Mouse (Mus musculus): ENCODE results near the gene Olfr875. TPM values are rescaled to one million over a fixed set of nuclear protein-coding genes. Genes with fewer than 3 reads are reported as not detected.

Gene Olfr875
- polyA plus RNA-seq (2017; shearing (Covaris generic)): not detected

GRCm38 (mm10) chr9:37771759-37772158 is at the start of gene Olfr875:
Gene Olfr875 (plus strand): TSS chr9:37771857.

GRCm38 (mm10) chr9:37744806-37745205 is 26.9 kb upstream of the Olfr875 start, which contains the start of gene Olfr874:
Gene Olfr874 (plus strand): TSS chr9:37745106.

GRCm38 (mm10) chr9:37802731-37803130 is 31.1 kb downstream of the Olfr875 start, which contains the start of gene Olfr876:
Gene Olfr876 (plus strand): TSS chr9:37803031.

Other genes with a start within 250 kb of the Olfr875 start
- gene Esam, start 243.8 kb upstream of the Olfr875 start, polyA plus RNA-seq (2017; shearing (Covaris generic)): not detected
- gene Vsig2, start 232.6 kb upstream of the Olfr875 start, polyA plus RNA-seq (2017; shearing (Covaris generic)): not detected
- gene Nrgn, start 219.0 kb upstream of the Olfr875 start, polyA plus RNA-seq (2017; shearing (Covaris generic)): 3.9 TPM
- gene Siae, start 216.2 kb upstream of the Olfr875 start, polyA plus RNA-seq (2017; shearing (Covaris generic)): 21.4 TPM
- gene Spa17, start 158.1 kb upstream of the Olfr875 start, polyA plus RNA-seq (2017; shearing (Covaris generic)): 0.70 TPM
- 184 TPM for gene Tbrg1, start 114.5 kb upstream of the Olfr875 start, polyA plus RNA-seq (2017; shearing (Covaris generic))
- gene Panx3, start 102.6 kb upstream of the Olfr875 start, polyA plus RNA-seq (2017; shearing (Covaris generic)): not detected
- not detected for gene Olfr160, start 55.6 kb upstream of the Olfr875 start, polyA plus RNA-seq (2017; shearing (Covaris generic))
- not detected for gene Olfr874, start 26.8 kb upstream of the Olfr875 start, polyA plus RNA-seq (2017; shearing (Covaris generic))
- not detected for gene Olfr876, start 31.2 kb downstream of the Olfr875 start, polyA plus RNA-seq (2017; shearing (Covaris generic))
- gene Olfr877, start 82.4 kb downstream of the Olfr875 start, polyA plus RNA-seq (2017; shearing (Covaris generic)): not detected
- gene Olfr145, start 124.9 kb downstream of the Olfr875 start, polyA plus RNA-seq (2017; shearing (Covaris generic)): not detected
- not detected for gene Olfr878, start 146.0 kb downstream of the Olfr875 start, polyA plus RNA-seq (2017; shearing (Covaris generic))
- gene Olfr881, start 220.0 kb downstream of the Olfr875 start, polyA plus RNA-seq (2017; shearing (Covaris generic)): not detected